Mouse (Mus musculus) heart, embryonic 11.5 days (tissue): ENCODE results near the gene Rexo5. TPM values are rescaled to one million over a fixed set of nuclear protein-coding genes. Genes with fewer than 3 reads are reported as not detected.

Source experiments
- ATAC-seq: fragments of 200-750 bp; cut with Nextera tagmentation; replicated peaks from 2 replicates; pipeline ENCODE4 v1.8.0; 2017; ENCODE audit warnings: moderate library complexity; ENCODE audit not compliant: insufficient number of reproducible peaks, low FRiP score, low TSS enrichment
- H3K27ac ChIP-seq: fragments of 300-500 bp; sonication (generic); 2 replicates; pipeline ENCODE4 v1.5.1; 2014; ENCODE audit warnings: mild to moderate bottlenecking, low read depth, low read length
- H3K27me3 ChIP-seq: fragments of 300-500 bp; sonication (generic); 2 replicates; pipeline ENCODE4 v1.6.1; 2014; ENCODE audit warnings: mild to moderate bottlenecking, low read length, mixed read lengths; ENCODE audit not compliant: control insufficient read depth, insufficient read depth
- H3K36me3 ChIP-seq: fragments of 300-500 bp; sonication (generic); 2 replicates; pipeline ENCODE4 v1.6.1; 2014; ENCODE audit warnings: mild to moderate bottlenecking, low read length, moderate library complexity, mixed read lengths; ENCODE audit not compliant: control insufficient read depth, insufficient read depth
- H3K4me1 ChIP-seq: fragments of 300-500 bp; sonication (generic); 2 replicates; pipeline ENCODE4 v1.6.1; 2014; ENCODE audit warnings: low read length; ENCODE audit not compliant: control insufficient read depth, insufficient read depth
- H3K4me2 ChIP-seq: fragments of 300-500 bp; sonication (generic); 2 replicates; pipeline ENCODE4 v1.6.1; 2014; ENCODE audit warnings: mild to moderate bottlenecking, moderate library complexity
- H3K4me3 ChIP-seq: fragments of 300-500 bp; sonication (generic); 2 replicates; pipeline ENCODE4 v1.5.1; 2014; ENCODE audit warnings: low read depth, low read length
- H3K9ac ChIP-seq: fragments of 300-500 bp; sonication (generic); 2 replicates; pipeline ENCODE4 v1.6.1; 2014; ENCODE audit warnings: mild to moderate bottlenecking, low read depth, low read length, moderate library complexity
- H3K9me3 ChIP-seq: fragments of 300-500 bp; sonication (generic); replicated peaks from 2 replicates; pipeline ENCODE4 v1.6.1; 2016; ENCODE audit warnings: low read length; ENCODE audit not compliant: control insufficient read depth
- WGBS: fragments of 180-500 bp; shearing (Covaris S2); extraction: QIAGEN DNeasy Blood & Tissue Kit; methylation state at CpG from one replicate; pipeline ENCODE4 v1.1.7; 2014; ENCODE audit not compliant: insufficient replicate concordance; 5-methylcytosine and 5-hydroxymethylcytosine counted together
- polyA plus RNA-seq: library from polyadenylated mRNA; unstranded; fragments of >200 nt; fragmentation: Nextera tagmentation; extraction: Ambion mirVana; gene quantifications from 2 replicates; pipeline ENCODE4 v1.2.1, GENCODE M21; 2014

Rexo5 gene
- polyA plus RNA-seq, 1 experiment from 2014 or later, result 19.0 TPM

GRCm38 (mm10) chr7:119880345-119880744 is 86.5 kb downstream of the Rexo5 start:
- H3K9me3 ChIP-seq, result no peaks in the 10 kb centered on the region
- H3K9ac ChIP-seq, result no peak overlapping the region
- WGBS, result 84% methylated on average over 5 of the region's 5 CpGs
- H3K36me3 ChIP-seq, result no peaks in the 10 kb centered on the region
- no peak overlapping the region for H3K4me3 ChIP-seq
- H3K27ac ChIP-seq, result no peak overlapping the region
- ATAC-seq, result no peak
- H3K27me3 ChIP-seq, result no peaks in the 10 kb centered on the region
- no peaks in the 10 kb centered on the region; the same call in 1 of the 2 replicates for H3K4me1 ChIP-seq
- no peak overlapping the region for H3K4me2 ChIP-seq

GRCm38 (mm10) chr7:119881229-119881628 is 87.4 kb downstream of the Rexo5 start:
- WGBS, result 78% methylated on average over 2 of the region's 2 CpGs
- H3K27me3 ChIP-seq, result no peaks in the 10 kb centered on the region
- H3K4me3 ChIP-seq, result no peak overlapping the region
- no peaks in the 10 kb centered on the region for H3K36me3 ChIP-seq
- no peak for ATAC-seq
- H3K9me3 ChIP-seq, result no peaks in the 10 kb centered on the region
- H3K4me2 ChIP-seq, result no peak overlapping the region
- no peak overlapping the region for H3K9ac ChIP-seq
- H3K4me1 ChIP-seq, result no peaks in the 10 kb centered on the region; the same call in 1 of the 2 replicates
- H3K27ac ChIP-seq, result no peak overlapping the region

GRCm38 (mm10) chr7:119887887-119888286 is 94.1 kb downstream of the Rexo5 start:
- Histone ChIP-seq H3K9ac (no peak overlapping the region), H3K9me3 (no peaks in the 10 kb centered on the region), H3K27me3 (no peaks in the 10 kb centered on the region), H3K4me2 (no peak overlapping the region), H3K4me1 (no peaks in the 10 kb centered on the region; the same call in 1 of the 2 replicates), H3K4me3 (no peak overlapping the region), H3K27ac (no peak overlapping the region), H3K36me3 (no peaks in the 10 kb centered on the region)
- ATAC-seq, result no peak
- 82% methylated on average over 4 of the region's 4 CpGs for WGBS

- H3K4me1 ChIP-seq, result peaks cover 14% of the 10 kb centered on the region; the same call in 1 of the 2 replicates
- no peak overlapping the region for H3K9ac ChIP-seq
- 82% methylated on average over 1 of the region's 1 CpGs for WGBS
- no peak overlapping the region for H3K4me3 ChIP-seq
- no peaks in the 10 kb centered on the region for H3K36me3 ChIP-seq
- no peak for ATAC-seq
- H3K4me2 ChIP-seq, result no peak overlapping the region
- H3K9me3 ChIP-seq, result no peaks in the 10 kb centered on the region
- H3K27me3 ChIP-seq, result no peaks in the 10 kb centered on the region
- H3K27ac ChIP-seq, result no peak overlapping the region
These were observed 98.4 kb downstream of the Rexo5 start for GRCm38 (mm10) chr7:119892198-119892597.

- Histone ChIP-seq H3K27me3 (no peaks in the 10 kb centered on the region), H3K9ac (no peak overlapping the region), H3K4me1 (peaks cover 14% of the 10 kb centered on the region; the same call in 1 of the 2 replicates), H3K27ac (no peak overlapping the region), H3K9me3 (no peaks in the 10 kb centered on the region), H3K4me2 (no peak overlapping the region), H3K4me3 (no peak overlapping the region), H3K36me3 (no peaks in the 10 kb centered on the region)
- ATAC-seq, result no peak
- WGBS, result 85% methylated on average over 4 of the region's 4 CpGs
These were observed 98.9 kb downstream of the Rexo5 start for GRCm38 (mm10) chr7:119892742-119893141.

- peak overlapping the region; percentile 97 for H3K27ac ChIP-seq
- H3K4me1 ChIP-seq, result peaks cover 14% of the 10 kb centered on the region; the same call in 1 of the 2 replicates
- 0 out of 2 replicates have a peak, but pooled peaks have one; percentile 15 for ATAC-seq
- no peaks in the 10 kb centered on the region for H3K27me3 ChIP-seq
- no peaks in the 10 kb centered on the region for H3K9me3 ChIP-seq
- no peaks in the 10 kb centered on the region for H3K36me3 ChIP-seq
- peak overlapping the region; percentile 73 for H3K4me3 ChIP-seq
- peak overlapping the region; percentile 80 for H3K9ac ChIP-seq
- WGBS, result 1% methylated on average over 13 of the region's 15 CpGs
- peak overlapping the region; percentile 79 for H3K4me2 ChIP-seq
These were observed 101.2 kb downstream of the Rexo5 start for GRCm38 (mm10) chr7:119894818-119895544.

DNA sequence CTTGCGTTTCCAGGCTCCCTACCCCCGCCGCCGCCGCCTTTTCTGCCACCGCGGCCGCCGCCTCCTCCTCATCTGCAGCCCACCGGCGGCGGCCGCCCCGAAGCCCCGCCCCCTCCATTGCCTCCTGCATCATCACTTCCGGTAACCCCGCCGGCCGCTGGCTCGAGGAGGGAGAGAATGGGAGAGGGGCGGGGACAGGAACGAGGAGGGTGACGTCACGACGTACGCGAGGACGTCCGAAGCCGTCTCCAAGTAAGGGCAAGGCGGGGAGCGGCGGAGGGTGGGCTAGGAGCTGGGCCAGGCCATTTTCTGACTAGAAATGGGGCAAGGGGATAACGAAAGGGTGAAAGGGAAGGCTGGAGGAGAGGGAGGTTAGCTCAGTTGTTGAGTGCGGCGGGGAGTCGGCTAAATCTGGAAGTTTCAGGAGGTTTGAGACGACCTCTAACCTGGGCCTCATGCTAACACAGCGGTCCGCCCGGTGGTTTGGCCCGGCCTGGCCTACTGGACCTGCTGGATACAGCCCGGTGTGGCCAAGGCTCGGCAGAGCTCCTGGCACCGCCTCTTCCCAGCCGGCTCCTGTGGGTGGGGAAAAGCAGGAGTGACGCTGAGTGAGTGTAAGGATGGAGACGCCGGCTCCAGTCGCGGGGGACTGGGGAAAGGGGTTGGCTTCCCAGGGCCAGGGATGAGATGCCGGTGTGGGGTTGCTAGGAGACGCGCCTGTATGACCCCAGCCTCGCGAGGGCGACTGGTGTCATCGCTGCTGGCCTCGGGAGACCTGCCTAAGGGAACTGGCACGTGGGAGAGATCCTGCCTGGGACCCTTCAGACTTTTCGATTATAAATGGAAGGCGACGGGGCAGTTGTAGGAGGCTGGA is 102.1 kb downstream of the Rexo5 start, which contains the start of the genes Lyrm1 and Dcun1d3:
Lyrm1 (plus strand) TSS at position 223 of the 874 bp plus-strand sequence.
Dcun1d3 (minus strand) TSS at position 660 of the 874 bp plus-strand sequence.
- ATAC-seq, result peak; percentile 98
- Histone ChIP-seq H3K4me1 (peaks cover 14% of the 10 kb centered on the region; the same call in 1 of the 2 replicates), H3K9ac (peak within 1 kb of the TSS; percentile 80), H3K4me2 (peak within 1 kb of the TSS; percentile 79), H3K36me3 (no peaks in the 10 kb centered on the region), H3K27me3 (no peaks in the 10 kb centered on the region), H3K27ac (peak within 1 kb of the TSS; percentile 97), H3K9me3 (no peaks in the 10 kb centered on the region), H3K4me3 (peak within 1 kb of the TSS; percentile 73)
- under 1% methylated on average over 63 of the region's 63 CpGs for WGBS

GRCm38 (mm10) chr7:119897521-119898109 is 103.8 kb downstream of the Rexo5 start:
- Histone ChIP-seq H3K36me3 (no peaks in the 10 kb centered on the region), H3K4me3 (no peak overlapping the region), H3K4me1 (peaks cover 14% of the 10 kb centered on the region; the same call in 1 of the 2 replicates), H3K9ac (no peak overlapping the region), H3K9me3 (no peaks in the 10 kb centered on the region), H3K4me2 (no peak overlapping the region), H3K27ac (no peak overlapping the region), H3K27me3 (no peaks in the 10 kb centered on the region)
- no peak for ATAC-seq
- WGBS, result 87% methylated on average over 8 of the region's 8 CpGs
